Mouse (Mus musculus): Measurements from ENCODE around the gene Syt17.
A peak's percentile ranks its signal among the peaks of the same experiment; 100 is the strongest.
"Not testable (repeated sequence)": the region's sequence is repeated elsewhere in the genome, so short reads cannot be mapped to it uniquely, and the experiment has no call there.

The Syt17 gene

DNA sequence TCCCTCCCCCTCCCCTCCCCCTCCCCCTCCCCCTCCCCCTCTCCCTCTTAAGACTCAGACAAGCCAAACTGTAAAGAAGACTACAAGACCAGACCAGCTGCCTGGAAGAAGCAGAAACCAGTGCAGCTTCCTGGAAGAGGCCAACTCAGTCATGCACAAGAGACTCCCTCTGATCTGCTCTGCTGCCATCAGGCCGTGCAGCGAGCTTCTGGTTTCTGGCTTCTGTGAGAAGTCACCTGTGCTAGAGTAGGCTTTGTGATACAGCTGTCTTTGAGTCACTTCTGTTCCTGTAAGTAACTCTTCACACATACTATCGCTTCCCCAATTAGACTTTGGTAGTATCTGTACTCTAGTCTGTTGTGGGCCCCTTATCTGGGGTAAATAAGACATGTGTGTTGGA is 68.0 kb downstream of the Syt17 start:
- DNase-seq (ENCODE audit: low spot score in 2 of 2), result no peak

GRCm38 (mm10) chr7:118376590-118376989 is 71.4 kb downstream of the Syt17 start:
- no peak for DNase-seq (ENCODE audit: low spot score in 2 of 2)

DNA sequence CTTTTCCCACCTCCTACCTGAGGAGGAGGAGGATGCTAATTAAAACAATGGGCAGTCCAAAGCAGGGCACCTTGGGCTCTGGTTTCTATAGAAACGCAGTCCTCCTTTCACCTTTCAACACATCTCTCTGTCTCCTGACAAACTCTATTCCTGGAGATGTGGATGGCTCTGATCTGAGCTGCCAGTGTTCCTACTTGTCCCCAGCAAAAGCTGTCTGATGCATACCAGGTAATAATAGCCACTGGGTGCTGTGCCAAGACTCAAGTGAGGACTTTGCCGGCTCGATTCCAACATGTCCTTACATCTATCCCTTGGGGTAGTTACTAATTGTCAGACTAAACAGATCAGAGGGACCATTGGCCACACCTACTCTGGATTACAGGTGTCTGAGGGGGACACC is 72.7 kb downstream of the Syt17 start:
- peak in 1 of 2 experiments; percentile 55 for DNase-seq (ENCODE audit: low spot score in 2 of 2)

DNA sequence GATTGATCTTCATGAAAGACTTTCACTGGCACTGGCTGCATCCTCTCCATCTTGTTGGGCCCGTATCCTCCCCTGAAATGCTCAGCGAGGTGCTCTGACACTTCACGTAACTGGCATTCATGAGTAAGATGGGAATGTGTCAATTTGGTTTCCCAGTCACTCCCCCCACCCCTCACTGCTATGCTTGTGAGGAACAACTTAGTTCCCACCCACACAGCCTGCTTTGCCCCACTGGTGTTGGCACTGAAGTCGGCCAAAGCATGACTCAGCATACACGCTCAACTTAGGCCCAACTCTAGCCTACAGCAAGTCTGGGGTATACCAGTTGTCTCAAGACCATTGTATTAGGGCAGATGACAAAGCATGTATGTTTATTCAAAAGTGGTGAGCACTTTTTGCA is 76.7 kb downstream of the Syt17 start:
- DNase-seq (ENCODE audit: low spot score in 2 of 2), result peak in 1 of 2 experiments; percentile 54

DNA sequence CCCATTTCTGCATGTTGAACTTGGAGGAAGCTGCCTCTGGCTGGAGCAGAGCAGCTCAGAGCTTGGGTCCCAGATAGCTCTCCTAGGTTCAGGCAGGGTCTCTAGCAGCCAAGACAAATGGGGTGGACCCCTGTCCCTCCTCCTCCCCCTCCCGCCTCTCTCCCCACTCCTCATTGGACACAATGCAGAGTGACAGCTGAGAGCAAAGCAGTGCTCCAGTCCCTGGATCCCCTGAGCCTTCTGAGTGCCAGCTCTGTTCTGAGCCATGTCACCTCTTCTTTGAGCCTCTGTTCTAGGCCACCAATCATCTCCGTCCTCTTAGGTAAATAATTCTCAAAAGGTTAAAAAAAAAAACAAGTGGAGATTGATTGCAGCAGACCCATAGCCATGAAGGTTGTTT is 78.3 kb downstream of the Syt17 start:
- no peak for DNase-seq (ENCODE audit: low spot score in 2 of 2)

GRCm38 (mm10) chr7:118365902-118366301 is 82.1 kb downstream of the Syt17 start:
- no peak for DNase-seq (ENCODE audit: low spot score in 2 of 2)

DNA sequence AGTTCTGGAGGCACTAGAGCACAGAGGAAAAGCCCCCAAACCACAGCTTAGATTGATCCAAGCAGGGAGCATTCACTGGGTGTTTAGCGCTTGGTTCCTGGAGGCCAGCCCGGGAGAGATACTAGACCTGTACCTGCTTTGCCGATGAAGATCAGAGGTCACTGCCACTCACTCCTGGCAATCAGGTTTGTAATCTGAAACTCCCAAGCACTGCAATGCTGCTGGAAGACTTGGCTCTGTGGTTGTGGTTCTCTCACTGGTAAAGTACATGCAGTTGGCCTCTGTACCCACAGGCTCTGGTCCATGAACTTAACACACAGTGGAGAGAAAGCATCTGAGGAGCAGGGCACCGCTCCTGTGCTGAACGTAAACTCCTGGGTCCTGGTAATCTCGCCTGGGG is 82.8 kb downstream of the Syt17 start:
- no peak for DNase-seq (ENCODE audit: low spot score in 2 of 2)

DNA sequence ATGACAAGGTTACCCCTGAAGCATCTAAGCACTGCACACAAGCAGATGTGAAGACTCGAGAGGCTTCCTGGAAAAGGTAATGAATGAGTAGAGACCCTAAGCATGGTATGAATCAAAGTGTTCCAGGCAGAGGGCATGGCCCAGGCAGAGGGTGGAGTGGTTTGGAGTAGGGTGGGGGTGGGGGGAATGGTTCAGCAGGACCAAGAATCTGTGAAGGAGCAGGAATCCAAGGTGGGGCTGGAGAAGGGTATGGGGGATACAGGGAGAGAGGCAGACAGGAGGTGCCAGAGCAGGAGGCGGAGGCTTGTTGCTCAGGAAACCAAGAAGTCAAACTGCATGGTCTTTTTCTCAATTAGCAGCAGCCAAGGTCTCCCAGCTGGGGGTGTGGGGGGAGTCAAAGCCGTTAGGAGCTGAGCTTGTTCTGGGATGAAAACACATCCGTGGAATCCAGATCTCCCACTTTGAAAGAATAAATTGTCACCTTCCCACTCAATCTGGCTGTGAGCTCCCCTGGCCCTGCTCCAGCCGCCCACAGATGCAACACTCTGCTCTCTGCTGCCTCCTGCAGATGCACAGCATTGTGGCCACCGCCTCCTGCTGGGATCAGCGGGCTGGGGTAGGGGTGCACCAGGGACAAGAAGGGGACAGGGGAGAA is 83.5 kb downstream of the Syt17 start:
- peak; percentile 85 to 94 for DNase-seq (ENCODE audit: low spot score in 2 of 2)

DNA sequence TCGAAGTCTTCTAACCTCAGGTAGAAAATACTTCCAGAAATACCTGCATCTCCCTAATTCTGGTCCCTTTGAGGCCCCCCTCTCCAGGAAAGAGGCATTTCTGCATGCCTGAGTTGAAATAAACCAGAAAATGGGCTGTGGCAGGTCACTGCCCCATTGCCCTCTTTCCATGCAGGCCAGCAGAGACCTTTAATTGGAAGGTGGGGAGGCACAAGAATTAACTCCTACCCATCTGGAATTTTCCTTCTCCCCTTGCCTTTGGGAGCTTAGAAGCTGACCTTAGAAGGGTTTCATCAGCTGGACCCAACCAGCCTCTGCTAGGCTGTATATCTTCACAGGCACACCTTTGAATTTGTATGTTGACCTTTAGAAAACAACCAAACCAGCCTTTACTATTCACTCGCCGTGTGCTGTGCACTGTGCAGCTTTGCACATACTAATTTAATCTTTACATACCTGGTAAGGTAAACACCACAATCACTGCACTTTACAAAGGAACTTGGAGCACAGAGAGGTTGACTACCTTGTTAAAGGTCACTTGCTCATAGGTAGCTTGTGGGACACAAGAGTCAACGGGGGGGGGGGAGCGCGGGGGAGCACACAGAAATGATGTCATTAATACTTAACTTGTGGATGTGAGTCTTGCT is 84.3 kb downstream of the Syt17 start:
- no peak for DNase-seq (ENCODE audit: low spot score in 2 of 2)

- DNase-seq (ENCODE audit: low spot score in 2 of 2), result peak in 1 of 2 experiments; percentile 11
These were observed 85.1 kb downstream of the Syt17 start for GRCm38 (mm10) chr7:118362931-118363330.

GRCm38 (mm10) chr7:118362258-118362657 is 85.8 kb downstream of the Syt17 start:
- no peak for DNase-seq (ENCODE audit: low spot score in 2 of 2)

GRCm38 (mm10) chr7:118358977-118359376 is 89.0 kb downstream of the Syt17 start:
- DNase-seq (ENCODE audit: low spot score in 2 of 2), result no peak

GRCm38 (mm10) chr7:118356410-118357005 is 91.5 kb downstream of the Syt17 start:
- DNase-seq (ENCODE audit: low spot score in 2 of 2), result not testable (repeated sequence)

DNA sequence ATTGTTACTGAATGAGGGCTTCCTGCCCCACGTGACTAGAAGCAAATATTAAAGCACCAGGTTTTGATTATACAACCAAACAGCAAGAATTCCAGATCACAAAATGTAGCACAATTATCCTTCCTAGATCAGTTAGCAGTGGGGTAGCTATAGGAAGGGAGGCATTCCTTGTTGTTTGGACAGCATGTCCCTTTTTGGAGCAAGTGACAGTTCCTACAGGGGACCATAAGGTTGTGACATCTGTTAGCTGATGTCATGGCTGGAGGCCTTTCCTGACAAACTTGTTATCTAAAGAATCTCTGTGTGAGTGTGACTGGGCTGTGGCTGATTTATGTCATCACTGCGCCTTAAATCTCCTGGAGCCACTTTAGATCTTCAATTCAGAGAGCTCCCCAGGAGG is 97.2 kb downstream of the Syt17 start:
- DNase-seq (ENCODE audit: low spot score in 2 of 2), result no peak

GRCm38 (mm10) chr7:118346943-118347342 is 101.1 kb downstream of the Syt17 start:
- DNase-seq (ENCODE audit: low spot score in 2 of 2), result peak in 1 of 2 experiments; percentile 10

DNA sequence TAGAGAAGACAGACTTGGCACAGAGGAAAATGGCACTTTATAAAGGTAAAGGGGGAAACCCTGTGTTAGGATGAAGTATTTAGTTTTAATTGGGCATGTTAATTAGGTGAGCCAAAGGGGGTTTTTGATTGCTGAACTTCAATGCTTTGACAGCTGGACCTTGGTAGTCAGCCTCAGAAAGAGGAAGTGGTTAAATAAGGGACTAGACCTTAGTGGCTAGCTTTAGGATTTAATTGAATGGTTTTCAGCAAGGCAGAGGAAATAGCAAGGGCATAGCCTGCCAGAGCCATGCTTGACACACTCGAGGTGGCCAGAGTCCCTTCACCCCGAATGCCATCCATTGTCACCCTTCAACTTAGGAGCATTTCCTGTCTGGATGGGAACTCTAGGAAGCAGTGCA is 101.6 kb downstream of the Syt17 start:
- DNase-seq (ENCODE audit: low spot score in 2 of 2), result no peak

DNA sequence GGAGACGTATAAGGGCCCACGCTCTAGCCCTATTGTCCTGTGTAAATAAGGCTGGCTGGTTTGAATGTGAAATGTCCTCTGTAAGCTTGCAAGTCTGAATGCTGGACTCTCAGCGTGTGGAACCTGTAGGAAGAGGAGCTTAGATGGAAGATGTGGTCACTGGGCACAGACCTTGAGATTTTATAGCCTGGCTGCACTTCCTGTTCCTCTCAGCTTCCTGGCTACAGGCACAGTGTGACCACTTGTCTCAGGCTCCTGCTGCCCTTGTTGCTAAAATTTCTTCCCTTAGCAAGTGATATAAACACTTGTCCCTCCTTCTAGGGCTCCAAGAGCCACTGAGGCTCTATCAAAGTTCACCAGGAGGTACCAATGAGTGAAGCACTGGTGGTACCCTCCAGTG is 102.6 kb downstream of the Syt17 start:
- no peak for DNase-seq (ENCODE audit: low spot score in 2 of 2)

GRCm38 (mm10) chr7:118344701-118345100 is 103.3 kb downstream of the Syt17 start:
- no peak for DNase-seq (ENCODE audit: low spot score in 2 of 2)

Data from left cerebral cortex, adult 9 months (tissue).